Mouse (Mus musculus): ENCODE measurements around the gene Plekhg6.

Plekhg6 gene

GRCm38 (mm10) chr6:125354352-125355151 lies 26.0 kb downstream of the Plekhg6 start:
- CTCF ChIA-PET, result interaction anchor here (0.5 to 1.2 kb wide), 2 partner anchors 11 to 23 kb away, joined by 3 to 4 read pairs; no protein-coding TSS in a partner anchor

- CTCF ChIA-PET, result interaction anchor here (0.6 kb wide), 1 partner anchor 40 kb away, joined by 3 read pairs; no protein-coding TSS in a partner anchor
These were observed 26.9 kb downstream of the Plekhg6 start for GRCm38 (mm10) chr6:125353655-125354054.

- CTCF ChIA-PET, result interaction anchor here (0.6 kb wide), 1 partner anchor 41 kb away, joined by 3 read pairs; no protein-coding TSS in a partner anchor
These were observed 27.4 kb downstream of the Plekhg6 start for GRCm38 (mm10) chr6:125353221-125353620.

DNA sequence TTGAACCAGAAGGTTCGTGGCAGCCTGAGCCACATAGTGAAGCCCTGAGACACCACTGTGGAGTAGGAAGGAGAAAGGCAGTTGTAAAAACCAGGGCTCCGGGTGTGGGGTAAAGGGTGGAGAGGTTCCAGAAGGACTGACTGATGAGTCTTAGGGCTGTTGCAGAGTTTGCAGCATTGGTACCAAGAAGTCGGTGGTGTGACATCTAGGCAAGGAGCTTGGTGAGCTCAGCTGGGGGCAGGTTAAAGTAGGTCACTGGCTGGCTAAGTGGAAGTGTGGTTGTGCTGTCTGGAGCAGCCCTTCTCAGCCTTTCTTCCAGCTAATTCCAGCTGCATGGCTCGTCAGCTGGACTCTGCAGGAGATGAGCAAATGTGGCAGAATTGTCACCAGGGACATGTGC lies 27.8 kb downstream of the Plekhg6 start:
- CTCF ChIA-PET, result no interaction called here

DNA sequence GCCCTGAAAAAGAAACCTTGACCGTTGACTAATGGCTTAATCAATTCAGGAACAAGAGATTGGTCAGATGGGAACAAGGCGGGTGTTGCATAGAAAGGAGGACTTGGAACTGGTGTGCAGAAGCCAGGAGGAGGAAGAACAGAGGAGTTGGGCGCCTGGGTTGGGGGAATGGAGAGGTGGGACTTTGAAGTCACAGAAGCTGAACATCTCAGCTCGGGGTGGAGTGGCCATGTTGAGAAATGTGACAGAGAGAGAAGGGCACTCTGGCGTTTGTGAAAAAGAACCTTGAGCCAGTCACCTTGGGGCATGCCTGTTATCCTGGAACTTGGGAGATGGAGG lies 28.6 kb downstream of the Plekhg6 start:
- CTCF ChIA-PET, result no interaction called here

DNA sequence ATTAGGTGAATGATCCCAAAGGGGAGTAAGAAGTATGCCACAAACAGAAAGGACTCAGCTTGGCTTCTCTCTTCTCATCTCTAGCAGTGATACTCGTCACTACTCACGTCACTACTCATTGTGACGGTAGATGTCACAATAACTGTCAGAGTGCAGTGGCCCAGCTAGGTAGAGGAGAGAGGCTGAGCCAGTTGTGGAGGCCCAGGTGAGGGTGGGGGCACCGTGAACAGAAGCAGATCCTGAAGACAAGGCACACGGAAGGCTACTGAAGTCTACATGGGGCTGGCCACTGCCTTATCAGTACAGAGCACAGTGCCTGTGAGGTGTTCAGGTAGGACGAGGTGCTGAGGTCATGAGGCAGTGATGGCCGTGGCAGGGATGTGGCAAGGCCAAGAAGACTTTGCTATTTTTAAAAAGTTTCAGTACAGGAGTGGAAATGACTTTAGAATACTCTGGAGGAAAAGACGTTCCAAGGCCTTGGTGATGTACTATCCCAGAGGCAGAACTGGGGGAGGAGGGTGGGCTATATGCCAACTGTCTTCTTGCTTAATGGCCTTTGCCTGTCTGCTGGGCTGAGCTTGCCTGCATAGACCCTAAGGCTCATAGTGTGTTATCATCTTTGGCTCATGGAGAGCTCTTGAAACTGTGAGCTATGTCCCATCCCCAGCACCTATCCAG lies 29.1 kb downstream of the Plekhg6 start:
- CTCF ChIA-PET, result no interaction called here

DNA sequence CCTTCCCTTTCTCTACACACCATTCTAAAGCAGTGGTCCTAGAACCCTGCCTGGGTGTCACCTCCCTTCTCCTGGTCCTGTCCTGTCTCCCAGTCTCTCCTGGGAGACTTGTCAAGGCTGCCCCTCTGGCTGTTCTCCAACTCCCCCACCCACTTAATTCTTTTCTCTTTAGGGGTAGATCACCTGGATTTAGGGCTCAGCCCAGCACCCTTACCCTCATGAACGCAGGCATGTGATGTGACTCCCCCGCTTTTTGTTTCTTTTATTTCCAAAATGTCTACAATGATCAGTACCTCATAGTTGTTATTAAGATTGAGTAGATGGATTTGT lies 29.6 kb downstream of the Plekhg6 start:
- CTCF ChIA-PET, result no interaction called here

DNA sequence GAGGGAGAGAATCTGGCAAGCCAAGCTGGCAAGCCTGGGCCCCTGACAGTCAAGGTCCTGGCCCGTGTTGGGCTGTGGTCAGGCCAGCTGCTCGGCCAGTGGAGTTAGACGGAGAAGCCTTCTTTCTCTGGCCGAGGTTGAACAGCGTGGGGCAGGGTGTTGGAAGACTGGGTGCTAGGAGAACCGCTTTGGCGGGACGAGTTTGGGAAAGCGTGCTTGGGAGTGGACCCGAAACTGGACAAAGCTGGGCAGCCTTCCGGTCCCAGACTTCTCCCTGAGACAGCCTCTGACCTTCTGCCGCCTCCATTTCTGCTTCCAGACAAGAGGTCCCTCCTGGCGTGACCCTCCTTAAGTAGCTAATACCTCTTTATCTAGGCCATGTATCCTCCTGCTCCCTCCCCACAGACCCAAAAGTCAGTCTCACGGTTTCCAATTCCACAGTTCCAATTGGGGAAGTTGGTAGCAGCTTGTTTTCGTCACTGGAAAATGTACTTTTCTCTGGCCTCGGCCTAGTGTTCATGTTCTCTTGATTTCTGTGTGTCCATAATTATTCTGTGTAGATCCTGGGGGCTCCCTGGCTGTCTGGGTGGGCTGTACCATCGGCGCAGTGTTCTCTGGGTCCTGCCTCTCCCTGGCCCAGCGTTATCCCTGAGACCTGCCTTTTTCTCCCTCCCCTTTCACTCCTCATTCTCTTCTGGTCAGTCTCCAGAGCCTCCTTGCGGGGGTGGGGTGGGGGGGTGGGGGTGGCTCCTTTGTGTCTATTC lies 30.2 kb downstream of the Plekhg6 start:
- CTCF ChIA-PET, result interaction anchor here (0.7 kb wide), 1 partner anchor 46 kb away, joined by 3 read pairs; no protein-coding TSS in a partner anchor

DNA sequence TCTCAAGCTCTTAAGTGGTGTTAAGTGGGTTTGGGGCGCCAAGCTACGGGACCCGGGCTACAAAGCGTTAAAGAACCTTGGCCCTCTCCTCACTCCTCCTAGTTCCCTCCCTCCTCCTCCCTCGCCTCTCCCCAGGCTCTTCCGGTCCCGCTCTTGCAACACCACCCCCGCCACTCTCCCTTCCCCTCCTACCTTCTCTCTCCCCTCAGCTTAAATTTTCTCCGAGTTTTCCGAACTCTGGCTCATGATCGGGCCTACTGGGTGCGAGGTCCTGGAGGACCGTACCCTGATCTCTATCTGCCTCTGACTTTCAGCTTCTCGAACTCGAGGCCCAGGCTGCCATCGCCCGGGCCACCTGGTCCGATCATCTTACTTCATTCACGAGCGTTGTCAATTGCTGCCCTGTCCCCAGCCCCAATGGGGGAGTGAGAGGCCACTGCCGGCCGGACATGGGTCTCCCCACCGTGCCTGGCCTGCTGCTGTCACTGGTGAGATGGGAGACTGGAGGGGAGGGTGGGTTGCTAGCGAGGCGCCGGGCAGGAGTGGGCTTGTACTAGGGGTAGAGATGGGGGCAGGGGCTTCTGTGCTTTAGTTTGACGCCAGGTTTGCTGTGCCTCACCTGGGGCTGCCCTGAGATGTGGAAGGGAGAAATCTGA lies 30.9 kb downstream of the Plekhg6 start:
- CTCF ChIA-PET, result interaction anchor here (0.6 to 0.7 kb wide), 3 partner anchors 45 to 119 kb away, joined by 3 to 8 read pairs (median 3); no protein-coding TSS in a partner anchor

DNA sequence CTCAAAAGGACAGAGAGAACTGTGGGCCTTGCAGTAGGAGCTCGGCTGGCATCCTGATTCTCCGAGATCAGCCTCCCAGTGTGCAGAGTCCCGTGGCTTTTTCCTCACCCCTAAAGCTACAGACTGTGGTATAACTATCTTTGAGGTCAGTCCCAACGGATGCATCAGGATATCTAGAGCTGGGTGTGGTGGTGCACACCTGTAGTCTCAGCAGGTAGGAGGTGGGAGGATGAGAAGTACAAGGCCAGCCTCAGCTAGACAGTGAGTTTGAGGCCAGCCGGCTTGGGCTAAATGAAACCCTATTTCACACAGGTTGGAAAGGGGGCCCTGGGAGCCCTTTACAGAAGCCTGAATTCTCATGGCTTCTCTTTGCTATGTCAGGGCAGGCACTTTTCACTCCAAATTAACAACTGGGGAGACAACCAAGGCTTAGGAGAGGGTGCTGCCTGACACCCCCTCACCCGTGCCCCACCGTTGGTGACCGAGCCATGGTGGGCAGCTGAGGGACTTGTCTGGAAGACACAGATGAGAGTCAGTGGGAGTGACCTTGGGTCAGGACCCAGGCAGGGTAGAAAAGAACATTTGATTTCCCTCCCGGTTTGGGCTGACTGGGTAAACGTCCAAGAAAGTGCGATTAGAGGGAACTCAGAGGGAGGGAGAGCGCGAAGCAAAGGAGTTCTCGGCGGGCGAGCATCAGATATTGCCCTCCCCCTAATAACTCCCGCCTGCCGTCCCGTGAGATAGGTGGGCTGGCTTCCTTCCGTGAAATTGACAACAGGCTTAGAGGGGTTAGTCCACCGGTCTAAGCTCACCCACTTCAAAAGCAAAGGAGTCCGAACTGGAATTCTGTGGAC lies 31.6 kb downstream of the Plekhg6 start, which contains the start of gene Tnfrsf1a:
Gene Tnfrsf1a (plus strand): TSS at position 642 of the 854 bp plus-strand sequence.
- CTCF ChIA-PET, result interaction anchor here (0.6 kb wide), 2 partner anchors 54 to 118 kb away, joined by 3 to 8 read pairs; no protein-coding TSS in a partner anchor

- CTCF ChIA-PET, result interaction anchor here (0.5 to 0.7 kb wide), 2 partner anchors 12 to 54 kb away, joined by 3 to 9 read pairs; no protein-coding TSS in a partner anchor
These were observed 34.6 kb downstream of the Plekhg6 start for GRCm38 (mm10) chr6:125346029-125346428.

DNA sequence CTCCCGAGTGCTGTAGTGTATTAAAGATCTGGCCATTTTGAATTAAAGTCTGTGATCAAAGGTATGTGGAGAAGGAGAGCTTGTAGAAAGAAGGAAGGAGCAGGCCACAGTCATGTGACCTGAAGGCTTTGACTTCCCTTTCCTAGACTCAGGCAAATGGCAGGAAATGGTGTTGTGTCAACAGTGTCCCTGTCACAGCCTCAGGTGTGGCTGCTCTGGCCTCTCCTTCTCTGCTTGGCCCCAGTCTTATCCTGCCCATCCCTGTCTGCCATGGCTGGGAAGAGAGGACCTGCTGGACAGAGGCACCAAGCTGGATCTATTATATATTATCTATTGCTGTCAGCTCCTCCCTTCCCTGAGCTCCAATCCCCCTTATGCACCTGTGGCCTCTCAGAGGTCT lies 35.0 kb downstream of the Plekhg6 start:
- CTCF ChIA-PET, result interaction anchor here (0.5 to 0.7 kb wide), 2 partner anchors 12 to 54 kb away, joined by 3 to 9 read pairs; no protein-coding TSS in a partner anchor

GRCm38 (mm10) chr6:125344866-125345265 lies 35.7 kb downstream of the Plekhg6 start:
- CTCF ChIA-PET, result no interaction called here

DNA sequence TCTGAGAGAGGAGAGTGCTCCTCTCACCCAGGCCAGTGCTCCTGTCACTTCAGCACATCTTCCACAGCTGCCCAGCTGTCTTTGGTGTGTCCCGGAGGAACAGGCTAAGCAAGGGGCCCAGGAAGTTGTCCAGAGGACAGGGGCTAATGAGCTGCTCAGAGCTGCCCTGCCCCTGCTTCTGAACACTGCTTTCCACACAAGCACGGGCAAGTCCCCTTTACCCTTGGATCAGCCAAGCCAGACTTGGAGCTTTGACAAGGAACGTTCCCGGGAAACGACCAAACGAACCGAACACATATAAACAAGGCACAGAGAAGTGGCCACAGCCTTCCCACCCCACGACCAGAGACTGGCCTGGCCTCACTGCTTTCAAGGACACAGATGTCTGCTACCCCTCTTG lies 36.5 kb downstream of the Plekhg6 start:
- CTCF ChIA-PET, result no interaction called here

GRCm38 (mm10) chr6:125342198-125342597 lies 38.4 kb downstream of the Plekhg6 start:
- CTCF ChIA-PET, result interaction anchor here (0.5 kb wide), 1 partner anchor 269 kb away, joined by 4 read pairs; no protein-coding TSS in a partner anchor

GRCm38 (mm10) chr6:125340244-125340643 lies 40.3 kb downstream of the Plekhg6 start:
- CTCF ChIA-PET, result no interaction called here

- CTCF ChIA-PET, result no interaction called here
These were observed 41.6 kb downstream of the Plekhg6 start for GRCm38 (mm10) chr6:125338791-125339660.

DNA sequence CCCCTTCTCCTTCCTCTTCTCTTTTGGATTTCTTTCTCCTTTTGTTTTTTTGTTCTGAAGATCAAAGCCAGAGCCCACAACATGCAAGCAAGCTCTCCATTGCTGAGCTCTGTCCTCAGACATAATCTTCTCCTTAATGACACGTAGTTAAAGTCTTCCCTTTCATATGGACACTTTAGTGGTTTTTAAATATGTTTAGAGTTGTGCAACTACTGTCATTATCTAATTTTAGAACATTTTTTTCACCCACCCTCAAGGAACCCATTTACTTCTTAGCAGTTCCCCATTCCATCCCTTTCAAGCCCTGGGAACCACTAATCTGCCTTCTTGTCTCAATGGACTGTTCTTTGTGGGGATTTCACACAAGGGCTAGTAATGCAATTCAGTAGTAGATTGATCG lies 46.2 kb downstream of the Plekhg6 start:
- CTCF ChIA-PET, result no interaction called here
